Mouse (Mus musculus) E14TG2a.4 (cell line): Measurements from ENCODE around the gene Tiam2.
A peak's percentile ranks its signal among the peaks of the same experiment; 100 is the strongest.

ENCODE experiments used
- H3K27me3 ChIP-seq: 2 replicates; pipeline ENCODE4 v1.6.1; 2014; ENCODE audit warnings: low read length, control low read depth; ENCODE audit not compliant: insufficient read depth
- H3K36me3 ChIP-seq: 2 replicates; pipeline ENCODE4 v1.6.1; 2014; ENCODE audit warnings: low read length, control low read depth; ENCODE audit not compliant: insufficient read depth
- H3K4me1 ChIP-seq: replicated peaks from 2 replicates; pipeline ENCODE4 v1.6.1; 2014; ENCODE audit warnings: low read depth, low read length, control low read depth
- H3K4me3 ChIP-seq: replicated peaks from 2 replicates; pipeline ENCODE4 v1.5.1; 2014; ENCODE audit warnings: mild to moderate bottlenecking, low read length
- H3K9me3 ChIP-seq: 2 replicates; pipeline ENCODE4 v1.6.1; 2014; ENCODE audit warnings: low read length, control low read depth
- CTCF ChIP-seq: conservative IDR thresholded peaks from 2 replicates; pipeline ENCODE4 v1.5.1; 2014; ENCODE audit warnings: low read length
- NANOG ChIP-seq: IDR thresholded peaks from 2 replicates; pipeline ENCODE4 v1.6.1; 2014; ENCODE audit warnings: borderline replicate concordance, low read length, mixed read lengths
- POU5F1 ChIP-seq: IDR thresholded peaks from 2 replicates; pipeline ENCODE4 v1.6.1; 2014; ENCODE audit warnings: low read length, borderline replicate concordance

Tiam2 gene

DNA sequence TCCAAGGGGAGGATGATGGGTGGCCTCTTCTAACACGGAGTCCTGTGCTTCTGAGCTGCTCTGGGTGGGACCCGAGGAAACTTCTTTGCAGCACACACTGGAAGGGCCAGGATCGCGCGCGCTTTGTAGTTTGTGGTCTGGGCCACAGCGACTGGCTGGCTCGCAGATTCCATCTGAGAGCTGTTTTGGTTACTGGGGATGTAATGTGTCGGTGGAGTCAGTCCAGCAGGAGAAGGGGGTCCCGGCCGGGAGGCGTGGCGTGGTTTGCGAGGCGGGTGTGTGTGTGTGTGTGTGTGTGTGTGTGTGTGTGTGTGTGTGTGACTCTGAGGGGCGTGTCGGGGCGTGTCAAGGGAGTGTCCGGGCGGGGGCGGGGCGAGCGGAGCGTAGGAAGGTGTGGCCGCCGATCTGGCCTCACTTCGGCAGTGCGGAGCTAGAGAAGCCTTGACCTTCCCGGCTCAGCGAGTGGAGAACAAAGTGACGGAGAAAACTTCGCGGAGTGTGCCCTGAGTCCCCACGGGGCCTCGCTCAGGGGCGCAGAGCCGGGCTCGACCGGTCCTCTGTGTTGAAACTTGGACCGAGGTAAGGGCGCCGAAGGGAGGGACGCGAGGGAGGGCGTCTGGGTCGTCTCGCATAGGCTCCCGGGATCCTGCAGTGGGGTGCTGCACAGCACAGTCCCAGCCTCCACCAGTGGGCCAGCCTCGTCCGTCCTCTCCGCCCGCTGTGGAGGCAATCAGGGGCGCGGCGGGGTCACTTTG, at the start of gene Tiam2:
Gene Tiam2, plus strand, starts transcription at position 426 of the 755 bp plus-strand sequence.
- peak within 1 kb of the TSS; percentile 80 for H3K4me3 ChIP-seq
- no peaks in the 10 kb centered on the region for H3K36me3 ChIP-seq
- H3K9me3 ChIP-seq, result no peaks in the 10 kb centered on the region
- no peak for TF ChIP-seq NANOG
- no peak for TF ChIP-seq CTCF
- TF ChIP-seq POU5F1, result no peak
- peaks cover 20% of the 10 kb centered on the region for H3K4me1 ChIP-seq
- H3K27me3 ChIP-seq, result peaks cover 68% of the 10 kb centered on the region

DNA sequence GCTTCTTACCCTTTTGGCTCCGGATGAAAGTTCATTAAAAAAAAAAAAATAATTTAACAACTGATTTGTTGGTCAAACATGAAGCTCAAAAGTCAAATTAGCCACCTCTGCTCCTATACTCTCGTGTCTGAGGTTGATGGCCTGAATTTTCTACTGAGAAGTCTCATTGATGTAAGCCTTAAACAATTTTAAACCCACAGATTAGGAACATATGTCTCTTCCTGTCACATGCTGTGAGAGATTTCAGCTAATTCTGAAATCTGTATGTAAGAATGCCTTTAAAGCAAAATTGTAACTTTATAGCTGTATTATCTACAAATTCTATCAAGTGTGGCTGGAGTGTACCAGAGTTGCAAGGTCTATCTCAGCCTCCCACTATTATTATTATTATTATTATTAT, 46.1 kb upstream of the Tiam2 start:
- Histone ChIP-seq H3K36me3 (no peaks in the 10 kb centered on the region), H3K9me3 (no peaks in the 10 kb centered on the region), H3K4me1 (peaks cover 19% of the 10 kb centered on the region), H3K27me3 (no peaks in the 10 kb centered on the region), H3K4me3 (no peak overlapping the region)
- TF ChIP-seq POU5F1 (no peak), NANOG (no peak), CTCF (no peak)

DNA sequence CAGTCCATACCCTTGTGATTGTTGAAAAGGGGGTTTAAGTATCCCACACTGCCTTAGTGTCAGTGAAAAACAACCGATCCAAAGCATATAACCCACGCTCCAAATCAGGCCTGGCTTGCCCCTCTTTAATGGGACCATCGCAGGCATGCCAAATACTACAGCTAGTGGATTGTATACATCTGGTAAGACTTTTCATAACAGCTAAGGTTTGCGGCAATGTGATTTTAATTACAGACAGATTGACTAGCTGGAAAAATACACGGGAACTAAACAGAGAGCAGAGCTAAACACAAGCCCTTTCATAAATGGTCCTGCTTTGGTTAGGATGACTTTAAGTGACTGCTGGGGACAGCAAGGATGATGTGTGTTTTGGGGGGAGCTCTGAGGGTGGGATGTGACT, 44.4 kb upstream of the Tiam2 start:
- TF ChIP-seq CTCF (no peak), NANOG (no peak)
- H3K9me3 ChIP-seq, result no peaks in the 10 kb centered on the region
- H3K4me1 ChIP-seq, result peaks cover 34% of the 10 kb centered on the region
- H3K36me3 ChIP-seq, result no peaks in the 10 kb centered on the region
- H3K4me3 ChIP-seq, result no peak overlapping the region
- no peaks in the 10 kb centered on the region for H3K27me3 ChIP-seq

DNA sequence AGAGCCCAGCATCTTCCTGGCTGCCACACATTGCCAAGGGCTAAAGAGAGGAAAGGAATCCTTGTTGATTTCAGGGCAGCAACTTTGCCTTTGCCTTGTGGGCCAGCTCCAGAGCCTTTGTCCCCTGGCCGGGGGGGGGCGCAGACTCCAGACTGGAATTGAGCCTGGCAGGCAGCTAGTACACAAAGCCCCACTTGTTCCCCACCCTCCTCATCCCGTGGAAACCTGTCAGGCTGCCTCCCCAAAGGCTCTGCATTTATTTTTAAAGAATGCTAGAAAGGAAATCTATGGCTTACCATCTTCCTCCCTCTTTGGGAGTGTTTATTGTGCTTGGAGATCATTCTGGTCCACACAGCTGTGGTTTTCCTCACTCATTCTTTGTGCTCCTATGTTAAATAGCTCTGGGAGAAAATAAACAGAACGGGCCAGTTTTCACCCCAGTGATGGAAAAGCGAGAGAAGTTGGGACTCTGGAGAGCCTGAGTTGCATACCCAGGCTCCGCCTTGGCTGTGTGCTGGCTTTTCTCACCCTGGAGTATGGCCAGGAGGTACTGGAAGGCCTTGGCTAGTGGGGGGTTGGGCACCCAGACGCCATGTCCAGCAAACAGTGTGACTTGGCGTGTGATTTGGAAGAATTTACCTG, 41.2 kb upstream of the Tiam2 start:
- no peak for TF ChIP-seq CTCF
- no peaks in the 10 kb centered on the region for H3K27me3 ChIP-seq
- peaks cover 56% of the 10 kb centered on the region for H3K4me1 ChIP-seq
- H3K9me3 ChIP-seq, result no peaks in the 10 kb centered on the region
- H3K4me3 ChIP-seq, result 0 out of 2 replicates have a peak overlapping the region, but pooled peaks have one; percentile 13
- H3K36me3 ChIP-seq, result no peaks in the 10 kb centered on the region

DNA sequence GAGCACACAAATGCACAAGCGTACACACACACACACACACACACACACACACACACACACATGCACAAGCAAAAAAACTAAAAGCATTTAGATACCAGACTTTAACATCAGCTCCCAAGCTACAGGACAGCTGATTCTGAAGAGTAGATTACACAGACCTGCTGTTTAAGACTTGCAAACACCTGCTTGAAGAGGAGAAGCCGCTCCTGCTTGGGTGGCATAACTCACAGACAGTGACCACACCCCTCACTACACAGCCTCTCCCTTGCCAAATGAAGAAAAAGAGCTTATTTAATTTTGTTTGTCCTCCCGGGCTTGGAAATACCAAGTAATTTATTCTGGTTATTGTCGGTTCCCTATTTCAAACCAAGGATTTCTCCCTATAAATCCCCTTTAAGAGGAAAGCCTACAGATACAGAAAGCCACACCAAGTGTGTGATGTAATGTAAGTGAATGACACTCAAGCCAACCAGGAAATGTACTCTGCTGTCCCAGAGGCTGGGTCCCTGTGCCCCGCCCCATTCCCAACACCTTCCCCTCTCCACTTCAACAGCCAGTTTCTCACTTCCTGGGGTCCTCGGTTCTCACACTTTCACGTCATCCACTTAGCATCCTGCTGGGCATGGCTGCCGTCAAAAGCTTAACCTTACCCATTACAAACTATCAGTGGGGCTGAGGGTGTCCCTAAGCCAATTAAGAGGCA, 40.1 kb upstream of the Tiam2 start:
- Histone ChIP-seq H3K4me3 (no peak overlapping the region), H3K36me3 (no peaks in the 10 kb centered on the region), H3K27me3 (peaks cover 3% of the 10 kb centered on the region; the same call in 1 of the 2 replicates), H3K9me3 (no peaks in the 10 kb centered on the region), H3K4me1 (peaks cover 60% of the 10 kb centered on the region)
- TF ChIP-seq CTCF (no peak), POU5F1 (no peak), NANOG (no peak)

DNA sequence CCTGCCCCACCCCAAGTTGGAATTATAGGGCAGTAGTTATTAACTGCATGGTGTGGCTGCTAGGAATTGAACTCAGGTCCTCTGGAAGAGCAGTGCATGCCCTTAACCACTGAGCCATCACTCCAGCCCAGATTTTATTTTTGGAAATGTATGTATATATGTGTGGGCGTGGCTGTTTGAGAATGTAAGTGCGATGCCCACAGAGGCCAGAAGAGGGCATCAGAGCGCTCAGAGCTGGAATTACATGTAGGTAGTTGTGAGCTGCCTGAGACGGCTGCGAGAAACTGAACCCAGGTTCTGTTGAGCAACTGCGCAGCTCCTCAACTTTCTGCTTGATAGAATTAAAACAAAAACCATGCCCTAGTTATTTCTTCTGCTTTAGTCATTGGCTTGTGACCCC, 38.0 kb upstream of the Tiam2 start:
- H3K4me1 ChIP-seq, result peaks cover 51% of the 10 kb centered on the region
- H3K36me3 ChIP-seq, result no peaks in the 10 kb centered on the region
- peaks cover 3% of the 10 kb centered on the region; the same call in 1 of the 2 replicates for H3K27me3 ChIP-seq
- no peak for TF ChIP-seq POU5F1
- TF ChIP-seq CTCF, result peak; percentile 76
- no peaks in the 10 kb centered on the region for H3K9me3 ChIP-seq
- no peak overlapping the region for H3K4me3 ChIP-seq

DNA sequence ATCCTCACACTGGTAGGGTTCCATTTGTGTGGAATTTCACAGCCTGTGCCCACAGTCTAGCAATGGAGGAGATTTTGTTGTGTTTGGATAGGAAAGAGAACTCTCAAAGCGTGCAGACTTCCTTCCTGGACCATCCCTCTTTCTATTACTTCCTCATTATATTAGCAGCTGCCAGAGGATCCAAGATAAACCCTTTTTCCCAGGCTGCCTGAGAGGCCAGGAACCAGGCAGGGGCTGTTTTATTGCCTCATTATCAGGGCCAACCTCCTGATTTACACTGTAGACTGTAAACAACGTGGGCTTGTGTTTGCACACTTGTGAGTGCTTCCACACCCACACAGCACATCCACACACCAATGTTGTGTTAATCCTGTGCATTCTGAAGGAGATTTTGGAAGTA, 31.3 kb upstream of the Tiam2 start:
- H3K9me3 ChIP-seq, result no peaks in the 10 kb centered on the region
- peaks cover 24% of the 10 kb centered on the region for H3K4me1 ChIP-seq
- TF ChIP-seq CTCF, result no peak
- TF ChIP-seq POU5F1, result no peak
- no peak for TF ChIP-seq NANOG
- H3K27me3 ChIP-seq, result peaks cover 3% of the 10 kb centered on the region; the same call in 1 of the 2 replicates
- H3K36me3 ChIP-seq, result no peaks in the 10 kb centered on the region
- no peak overlapping the region for H3K4me3 ChIP-seq

DNA sequence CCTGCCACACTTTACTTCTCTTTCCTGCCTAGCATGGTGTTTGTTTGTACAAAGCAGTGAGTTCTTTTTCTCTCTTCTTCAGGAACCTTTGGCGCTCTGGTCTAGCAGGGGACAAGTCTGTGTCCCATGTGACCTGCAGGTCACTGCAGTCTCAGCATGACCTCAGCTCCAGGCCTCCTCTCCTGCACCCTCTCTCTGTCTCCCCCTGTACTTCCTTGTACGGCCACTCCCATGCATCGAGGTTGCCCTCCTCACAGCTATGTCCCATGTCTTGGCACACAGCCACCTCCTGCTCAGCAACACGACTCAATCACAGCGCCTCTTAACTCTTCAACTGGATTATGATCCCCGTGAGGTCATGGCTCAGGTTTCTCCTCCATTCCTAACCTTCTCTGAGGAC, 26.9 kb upstream of the Tiam2 start:
- no peaks in the 10 kb centered on the region for H3K36me3 ChIP-seq

DNA sequence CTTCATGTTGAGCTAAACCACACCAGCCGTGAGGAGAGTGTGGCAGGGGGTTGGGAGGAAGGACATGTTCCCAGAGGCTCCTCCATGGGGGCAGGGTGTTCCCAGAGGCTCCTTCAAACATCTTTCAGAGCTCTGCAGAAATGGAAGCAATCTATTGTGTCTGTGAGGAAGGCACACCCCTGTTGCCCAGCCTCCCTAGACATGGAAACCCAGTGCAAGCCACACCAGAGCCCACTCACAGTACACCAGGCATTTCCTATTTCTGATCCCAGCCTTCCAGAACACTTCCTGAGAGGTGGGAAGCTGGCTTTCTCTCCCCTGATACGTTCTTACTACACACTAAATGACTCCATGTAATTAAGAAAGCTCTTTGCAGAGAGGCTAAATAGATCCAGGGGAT, 20.4 kb upstream of the Tiam2 start:
- no peaks in the 10 kb centered on the region for H3K36me3 ChIP-seq
- no peaks in the 10 kb centered on the region for H3K9me3 ChIP-seq
- peaks cover 13% of the 10 kb centered on the region for H3K4me1 ChIP-seq
- TF ChIP-seq POU5F1 (no peak), NANOG (no peak), CTCF (no peak)
- H3K4me3 ChIP-seq, result no peak overlapping the region
- H3K27me3 ChIP-seq, result no peaks in the 10 kb centered on the region

More for the DNA sequence above, 26.9 kb upstream of the Tiam2 start:
- no peaks in the 10 kb centered on the region for H3K9me3 ChIP-seq
- H3K4me1 ChIP-seq, result peaks cover 15% of the 10 kb centered on the region
- H3K4me3 ChIP-seq, result no peak overlapping the region
- TF ChIP-seq CTCF (no peak), POU5F1 (no peak)
- no peaks in the 10 kb centered on the region for H3K27me3 ChIP-seq
